Mouse (Mus musculus) lung, adult 2 months (tissue): Measurements from ENCODE around the gene 4933434E20Rik.

Experiments used
- CTCF ChIP-seq: fragments of 200-500 bp; IDR thresholded peaks from 2 replicates; pipeline ENCODE4 v1.5.1; 2011; ENCODE audit warnings: mild to moderate bottlenecking, low read length, control low read depth; ENCODE audit not compliant: insufficient read depth
- POLR2A ChIP-seq: fragments of 200-500 bp; IDR thresholded peaks from 2 replicates; pipeline ENCODE4 v1.6.1; 2011; ENCODE audit warnings: low read depth, mild to moderate bottlenecking, control low read depth, low read length, borderline replicate concordance; ENCODE audit errors: extremely low read depth

- TF ChIP-seq CTCF (peak; percentile 48; the same call in 1 of the 2 replicates), POLR2A (no peak)
Measured at GRCm38 (mm10) chr3:90076921-90077716, 25.7 kb downstream of the 4933434E20Rik start.
